ENCODE assay signal across 11 mouse cellular contexts in genomic region chr10:83992577-83993305, GRCm38 (mm10).
A peak's percentile ranks its signal among the peaks of the same experiment; 100 is the strongest.
DNase-seq lines count a peak whose midpoint lies in the region; ATAC-seq and TF ChIP-seq lines count a peak whose summit lies in the region.
"Had no signal": no experiment of that assay in that cellular context is flagged by ENCODE, and none has a peak within 500 bp of the region (broad histone marks: within the 10 kb centered on the region; RNA-seq: fewer than 3 reads in every experiment).

No protein-coding gene starts in this region.

- DNase-seq in hindbrain, embryonic 10.5 days (ENCODE audit: low spot score) = no peak
- DNase-seq in hindbrain, embryonic 11.5 days (ENCODE audit: low spot score) = no peak
- DNase-seq in embryonic facial prominence, embryonic 10.5 days (ENCODE audit: low spot score) = no peak
- DNase-seq in lung, postnatal 0 days (ENCODE audit: low spot score) = peak; percentile 43
- DNase-seq in right cerebral cortex, adult 18-20 months = no peak
- DNase-seq in adrenal gland, adult 18-20 months (ENCODE audit: low spot score in 2 of 2) = no peak
- no peak for DNase-seq in midbrain, embryonic 10.5 days (ENCODE audit: low spot score)
- DNase-seq: gastrocnemius, postnatal 14 days had no signal

- H3K27me3 ChIP-seq in hindbrain, embryonic 10.5 days (ENCODE audit: insufficient read depth, poor library complexity, severe bottlenecking) = no peaks in the 10 kb centered on the region
- H3K27me3 ChIP-seq in hindbrain, embryonic 11.5 days (ENCODE audit: control insufficient read depth, insufficient read depth, low read length) = no peaks in the 10 kb centered on the region
- H3K27me3 ChIP-seq in embryonic facial prominence, embryonic 10.5 days (replicated peaks; ENCODE audit: low read depth, poor library complexity, severe bottlenecking) = no peaks in the 10 kb centered on the region
- no peaks in the 10 kb centered on the region for H3K27me3 ChIP-seq in hindbrain, embryonic 16.5 days (replicated peaks; ENCODE audit: control insufficient read depth, insufficient read depth, low read length)
- no peaks in the 10 kb centered on the region for H3K27me3 ChIP-seq in lung, postnatal 0 days (replicated peaks; ENCODE audit: insufficient read depth, low read length)
- H3K27me3 ChIP-seq in midbrain, embryonic 10.5 days (ENCODE audit: low read depth, poor library complexity, severe bottlenecking) = no peaks in the 10 kb centered on the region
- H3K27me3 ChIP-seq: liver, embryonic 15.5 days had no signal

- no peak for TF ChIP-seq EP300 in lung, postnatal 0 days (IDR thresholded peaks at IDR 0.05)

- 79% methylated on average over 11 of the region's 11 CpGs for WGBS in hindbrain, embryonic 10.5 days
- 78% methylated on average over 11 of the region's 11 CpGs for whole genome bisulfite sequencing in hindbrain, embryonic 11.5 days
- 77% methylated on average over 11 of the region's 11 CpGs for WGBS in embryonic facial prominence, embryonic 10.5 days
- 56% methylated on average over 11 of the region's 11 CpGs for WGBS in hindbrain, embryonic 16.5 days
- WGBS in lung, postnatal 0 days = 48% methylated on average over 11 of the region's 11 CpGs
- 85% methylated on average over 11 of the region's 11 CpGs for WGBS in midbrain, embryonic 10.5 days

- peaks cover 8% of the 10 kb centered on the region; the same call in 1 of the 2 replicates for H3K4me1 ChIP-seq in hindbrain, embryonic 10.5 days (replicated peaks)
- no peaks in the 10 kb centered on the region for H3K4me1 ChIP-seq in hindbrain, embryonic 11.5 days (replicated peaks; ENCODE audit: control insufficient read depth, insufficient read depth, low read length)
- peaks cover 35% of the 10 kb centered on the region for H3K4me1 ChIP-seq in embryonic facial prominence, embryonic 10.5 days
- peaks cover 4% of the 10 kb centered on the region for H3K4me1 ChIP-seq in hindbrain, embryonic 16.5 days (ENCODE audit: control insufficient read depth, insufficient read depth, low read depth, low read length)
- peaks cover 4% of the 10 kb centered on the region; the same call in 1 of the 2 replicates for H3K4me1 ChIP-seq in lung, postnatal 0 days (ENCODE audit: insufficient read depth, low read depth, low read length)
- no peaks in the 10 kb centered on the region for H3K4me1 ChIP-seq in midbrain, embryonic 10.5 days
- H3K4me1 ChIP-seq: liver, embryonic 15.5 days had no signal

- no peak overlapping the region for H3K4me3 ChIP-seq in hindbrain, embryonic 10.5 days
- H3K4me3 ChIP-seq in hindbrain, embryonic 11.5 days (ENCODE audit: low read depth, low read length) = no peak overlapping the region
- H3K4me3 ChIP-seq in embryonic facial prominence, embryonic 10.5 days = no peak overlapping the region
- H3K4me3 ChIP-seq in hindbrain, embryonic 16.5 days (ENCODE audit: low read length) = no peak overlapping the region
- H3K4me3 ChIP-seq in lung, postnatal 0 days (ENCODE audit: low read depth, low read length) = no peak overlapping the region
- H3K4me3 ChIP-seq in midbrain, embryonic 10.5 days = no peak overlapping the region
- H3K4me3 ChIP-seq: erythroblast, embryonic 14.5 days; liver, embryonic 15.5 days had no signal

- TF ChIP-seq CTCF in lung, postnatal 0 days (IDR thresholded peaks at IDR 0.05) = no peak

- no peak overlapping the region for H3K4me2 ChIP-seq in hindbrain, embryonic 11.5 days (replicated peaks; ENCODE audit: low read depth, low read length)
- no peak overlapping the region for H3K4me2 ChIP-seq in hindbrain, embryonic 16.5 days (ENCODE audit: low read length)
- no peak overlapping the region for H3K4me2 ChIP-seq in lung, postnatal 0 days (replicated peaks; ENCODE audit: low read depth, low read length)
- H3K4me2 ChIP-seq: liver, embryonic 15.5 days had no signal

- H3K9ac ChIP-seq in hindbrain, embryonic 11.5 days (ENCODE audit: low read depth, low read length) = no peak overlapping the region
- no peak overlapping the region for H3K9ac ChIP-seq in hindbrain, embryonic 16.5 days (ENCODE audit: low read depth, low read length)
- no peak overlapping the region for H3K9ac ChIP-seq in lung, postnatal 0 days (replicated peaks; ENCODE audit: low read depth)
- H3K9ac ChIP-seq: liver, embryonic 15.5 days had no signal

- ATAC-seq in hindbrain, embryonic 11.5 days (ENCODE audit: low FRiP score) = no peak
- ATAC-seq in hindbrain, embryonic 16.5 days = peak; percentile 52; the same call in 1 of the 2 replicates
- ATAC-seq in lung, postnatal 0 days = peak; percentile 27; the same call in 1 of the 2 replicates

- H3K36me3 ChIP-seq in hindbrain, embryonic 10.5 days = no peaks in the 10 kb centered on the region
- H3K36me3 ChIP-seq in hindbrain, embryonic 11.5 days (ENCODE audit: control insufficient read depth, insufficient read depth, low read length) = no peaks in the 10 kb centered on the region
- no peaks in the 10 kb centered on the region for H3K36me3 ChIP-seq in embryonic facial prominence, embryonic 10.5 days (replicated peaks)
- H3K36me3 ChIP-seq in hindbrain, embryonic 16.5 days (ENCODE audit: control insufficient read depth, insufficient read depth, low read length) = no peaks in the 10 kb centered on the region
- no peaks in the 10 kb centered on the region for H3K36me3 ChIP-seq in lung, postnatal 0 days (ENCODE audit: insufficient read depth, low read length)
- H3K36me3 ChIP-seq in midbrain, embryonic 10.5 days = no peaks in the 10 kb centered on the region
- H3K36me3 ChIP-seq: liver, embryonic 15.5 days had no signal

- H3K27ac ChIP-seq in hindbrain, embryonic 10.5 days = 0 out of 2 replicates have a peak overlapping the region, but pooled peaks have one; percentile 24
- H3K27ac ChIP-seq in hindbrain, embryonic 11.5 days (ENCODE audit: low read depth, low read length) = no peak overlapping the region
- 0 out of 2 replicates have a peak overlapping the region, but pooled peaks have one; percentile 26 for H3K27ac ChIP-seq in embryonic facial prominence, embryonic 10.5 days (replicated peaks)
- H3K27ac ChIP-seq in hindbrain, embryonic 16.5 days (ENCODE audit: low read depth, low read length) = no peak overlapping the region
- no peak overlapping the region for H3K27ac ChIP-seq in lung, postnatal 0 days (ENCODE audit: low read length)
- H3K27ac ChIP-seq in midbrain, embryonic 10.5 days (replicated peaks) = no peak overlapping the region
- H3K27ac ChIP-seq: liver, embryonic 15.5 days had no signal

- no peaks in the 10 kb centered on the region for H3K9me3 ChIP-seq in hindbrain, embryonic 10.5 days
- no peaks in the 10 kb centered on the region for H3K9me3 ChIP-seq in hindbrain, embryonic 11.5 days (ENCODE audit: control insufficient read depth, low read length)
- H3K9me3 ChIP-seq in embryonic facial prominence, embryonic 10.5 days = no peaks in the 10 kb centered on the region
- H3K9me3 ChIP-seq in hindbrain, embryonic 16.5 days (ENCODE audit: control insufficient read depth, low read length) = no peaks in the 10 kb centered on the region
- H3K9me3 ChIP-seq in lung, postnatal 0 days (ENCODE audit: low read length) = no peaks in the 10 kb centered on the region
- no peaks in the 10 kb centered on the region for H3K9me3 ChIP-seq in midbrain, embryonic 10.5 days (replicated peaks)
- H3K9me3 ChIP-seq: liver, embryonic 15.5 days had no signal

Comparison
In these comparisons a context has a peak if more than half of its experiments do, and no peak if none do; other contexts are left out.
1. H3K27ac ChIP-seq: peak in hindbrain, embryonic 10.5 days (single experiment) and embryonic facial prominence, embryonic 10.5 days (single experiment); none in hindbrain, embryonic 11.5 days (single experiment), hindbrain, embryonic 16.5 days (single experiment), lung, postnatal 0 days (single experiment) and midbrain, embryonic 10.5 days (single experiment).